Mouse (Mus musculus): ENCODE results near the gene Enox1. TPM values are rescaled to one million over a fixed set of nuclear protein-coding genes. Genes with fewer than 3 reads are reported as not detected.
"Not testable (repeated sequence)": the region's sequence is repeated elsewhere in the genome, so short reads cannot be mapped to it uniquely, and the experiment has no call there.

Gene Enox1
- 6.1 and 6.7 TPM in 2 replicates for total RNA-seq (2021)
- long read RNA-seq, experiment 1, partial matches to known transcripts = 0 of 9 reads
- long read RNA-seq, experiment 1, other reads (novel, unspliced or antisense) = 9 of 9 reads
- long read RNA-seq, experiment 2, partial matches to known transcripts = 0 of 2 reads
- long read RNA-seq, experiment 2, other reads (novel, unspliced or antisense) = 2 of 2 reads

DNA sequence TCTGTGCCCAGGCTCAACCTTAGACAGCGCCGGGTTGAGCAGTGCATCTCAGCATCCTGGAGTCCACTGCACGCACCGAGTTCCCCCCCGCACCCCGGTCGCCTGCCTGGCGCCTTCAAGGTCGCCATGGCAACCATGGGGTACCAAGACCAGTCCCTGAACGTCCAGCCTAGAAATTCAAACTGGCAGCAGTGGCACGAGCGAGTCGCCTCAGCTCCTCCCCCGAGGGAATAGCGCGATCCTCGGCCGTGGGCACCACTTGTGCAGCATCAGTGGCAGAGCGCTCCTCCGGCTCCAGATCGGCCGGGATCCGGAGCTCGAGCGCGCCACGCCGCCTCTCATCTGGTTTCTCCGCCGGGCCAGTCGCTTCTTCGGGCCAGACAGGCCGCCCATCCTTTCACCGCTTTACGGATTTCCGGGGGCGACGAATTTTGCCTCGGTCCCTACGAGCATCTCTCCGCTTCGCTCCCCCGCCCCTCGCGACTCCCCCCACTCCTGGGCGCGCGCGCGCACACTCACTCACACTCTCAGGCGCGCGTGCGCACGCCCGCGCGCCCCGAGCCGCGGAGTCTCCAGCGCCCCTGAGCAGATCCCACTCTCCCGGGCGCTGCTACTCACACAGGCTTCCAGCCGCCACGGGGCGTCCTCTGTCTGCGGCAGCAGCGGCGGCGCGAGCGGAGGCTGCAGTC lies at the start of gene Enox1:
Gene Enox1 (plus strand): TSS at position 542 of the 689 bp plus-strand sequence.
- peak; percentile 76 for DNase-seq

DNA sequence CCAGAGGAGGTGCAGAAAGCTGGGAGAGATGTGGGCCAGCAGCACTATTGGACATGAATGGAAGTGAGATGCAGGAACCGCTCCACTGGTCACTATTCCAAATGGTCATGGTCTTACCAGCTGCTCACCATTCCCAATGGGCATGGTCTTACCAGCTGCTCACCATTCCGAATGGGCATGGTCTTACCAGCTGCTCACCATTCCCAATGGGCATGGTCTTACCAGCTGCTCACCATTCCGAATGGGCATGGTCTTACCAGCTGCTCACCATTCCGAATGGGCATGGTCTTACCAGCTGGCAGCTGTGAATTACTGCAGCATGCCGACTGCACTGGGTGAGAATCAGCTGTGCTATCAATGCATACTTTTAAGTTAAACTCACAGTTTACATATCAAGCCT lies 45.9 kb upstream of the Enox1 start:
- DNase-seq = not testable (repeated sequence)

- DNase-seq = no peak
These were observed 26.0 kb upstream of the Enox1 start for GRCm38 (mm10) chr14:77130612-77131011.

GRCm38 (mm10) chr14:77136936-77137335 lies 19.6 kb upstream of the Enox1 start:
- no peak for DNase-seq

- DNase-seq = peak; percentile 82
These were observed 15.0 kb upstream of the Enox1 start for GRCm38 (mm10) chr14:77141324-77142282.

- no peak for DNase-seq
These were observed 11.5 kb upstream of the Enox1 start for GRCm38 (mm10) chr14:77145103-77145502.

- no peak for DNase-seq
These were observed 8.9 kb upstream of the Enox1 start for GRCm38 (mm10) chr14:77147635-77148034.

GRCm38 (mm10) chr14:77150556-77150955 lies 6.0 kb upstream of the Enox1 start:
- no peak for DNase-seq

- peak; percentile 38 for DNase-seq
These were observed 5.1 kb upstream of the Enox1 start for GRCm38 (mm10) chr14:77151431-77151830.

- peak; percentile 46 for DNase-seq
These were observed 445 bp downstream of the Enox1 start for GRCm38 (mm10) chr14:77156911-77157504.

DNA sequence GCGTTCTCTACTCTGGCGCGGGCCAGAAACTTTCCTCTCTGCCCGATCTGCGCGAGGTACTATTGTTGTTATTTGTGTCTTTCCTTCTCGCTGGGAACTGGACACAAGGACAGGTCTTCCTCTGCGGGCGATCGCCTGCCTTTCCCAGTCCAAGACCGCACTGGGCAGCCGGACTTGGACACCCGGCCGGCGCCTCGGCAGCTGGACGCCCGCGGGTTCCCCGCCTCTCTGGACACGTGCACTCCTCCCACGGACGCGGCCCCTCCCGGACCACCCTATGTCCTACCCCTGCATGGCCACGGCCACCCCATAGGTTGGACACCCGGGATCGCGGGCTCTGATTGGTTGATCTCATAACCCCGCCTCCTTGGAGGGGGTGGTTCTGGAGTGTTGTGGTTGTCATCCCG lies 945 bp downstream of the Enox1 start:
- peak; percentile 90 for DNase-seq

GRCm38 (mm10) chr14:77159397-77159796 lies 2.8 kb downstream of the Enox1 start:
- no peak for DNase-seq

- no peak for DNase-seq
These were observed 5.9 kb downstream of the Enox1 start for GRCm38 (mm10) chr14:77162496-77162895.

DNA sequence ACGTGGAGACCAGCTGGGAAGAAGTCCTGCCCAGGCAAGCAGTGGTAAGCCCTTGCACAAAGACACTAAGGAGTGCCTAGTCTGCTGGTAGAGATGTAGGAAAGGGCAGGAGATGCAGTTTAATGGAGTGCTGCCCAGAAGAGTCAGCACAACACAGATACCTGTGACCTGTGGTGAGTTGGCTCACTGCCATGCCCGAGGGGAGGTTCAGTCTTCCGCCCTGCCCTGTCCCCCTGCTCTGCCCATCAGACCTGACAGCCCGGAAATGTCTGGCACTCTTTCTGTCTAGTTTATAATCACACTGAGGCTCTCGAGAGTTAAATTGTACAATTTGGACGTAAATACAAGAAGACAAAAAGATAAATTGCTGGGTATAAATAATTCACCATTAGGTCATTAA lies 7.8 kb downstream of the Enox1 start:
- no peak for DNase-seq

DNA sequence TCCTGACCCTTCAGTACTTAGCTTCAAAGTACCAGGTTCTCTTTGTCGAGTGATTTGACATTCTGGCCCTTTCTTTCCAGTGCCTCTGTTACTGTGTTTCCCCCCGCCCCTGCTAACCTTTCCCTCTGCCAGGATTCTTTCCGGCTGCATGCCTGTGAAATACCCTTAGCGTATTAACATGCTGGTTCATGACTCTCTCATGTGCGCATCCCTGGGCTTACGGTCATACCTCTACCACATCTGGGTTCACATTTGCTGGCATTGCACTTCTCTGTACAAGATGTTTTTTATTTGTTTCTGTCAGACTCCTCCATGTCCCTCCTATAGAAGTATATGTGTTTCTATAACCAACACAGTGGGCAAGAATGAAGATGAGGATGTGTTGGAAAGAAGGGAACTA lies 11.6 kb downstream of the Enox1 start:
- DNase-seq = no peak

GRCm38 (mm10) chr14:77174491-77174890 lies 17.9 kb downstream of the Enox1 start:
- DNase-seq = no peak

DNA sequence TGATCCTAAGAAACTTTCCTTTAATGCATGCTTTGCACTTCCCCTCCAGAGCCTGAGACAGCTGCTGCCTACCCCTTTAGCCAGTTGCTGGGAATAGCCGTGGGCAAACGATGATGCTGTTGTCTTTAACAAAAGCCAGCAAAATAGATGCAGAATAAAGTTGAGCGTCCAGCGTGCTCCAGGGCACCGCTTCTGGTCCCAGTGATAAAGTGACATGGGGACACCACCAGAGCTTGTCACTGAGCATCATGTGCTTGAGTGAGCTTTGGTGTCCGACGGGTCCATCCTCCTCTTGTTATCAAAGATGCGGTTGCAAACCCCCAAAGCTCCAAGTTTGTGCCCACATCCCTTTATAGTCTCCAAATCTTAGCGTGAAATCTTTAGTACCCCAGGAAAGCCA lies 18.4 kb downstream of the Enox1 start:
- no peak for DNase-seq

- DNase-seq = no peak
These were observed 23.7 kb downstream of the Enox1 start for GRCm38 (mm10) chr14:77180241-77180640.

- no peak for DNase-seq
These were observed 24.3 kb downstream of the Enox1 start for GRCm38 (mm10) chr14:77180753-77181374.

DNA sequence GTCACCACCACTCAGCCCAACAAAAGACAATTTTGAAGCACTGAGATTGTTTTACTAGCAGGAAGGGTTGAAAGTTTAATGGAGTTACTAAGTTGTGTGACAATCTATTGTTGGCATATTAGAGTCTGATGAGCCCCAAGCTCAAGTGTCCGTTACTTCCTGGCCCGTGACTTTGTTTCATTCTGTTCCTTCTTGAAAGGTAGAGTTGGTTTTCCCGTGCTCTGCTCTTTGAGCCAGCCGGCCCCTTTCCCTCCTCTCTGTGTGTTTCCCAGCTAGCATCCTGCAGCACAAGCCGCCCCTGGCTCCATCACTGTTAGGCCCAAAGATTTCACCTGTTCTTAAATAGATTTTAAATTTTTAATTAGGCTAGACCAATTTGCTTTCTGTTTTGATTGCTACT lies 26.9 kb downstream of the Enox1 start:
- DNase-seq = no peak

GRCm38 (mm10) chr14:77190158-77190557 lies 33.6 kb downstream of the Enox1 start:
- no peak for DNase-seq

Data from adrenal gland, postnatal 14 days (tissue).